Mouse (Mus musculus) stomach, embryonic 14.5 days (tissue): ENCODE measurements around the gene Ino80b. TPM values are rescaled to one million over a fixed set of nuclear protein-coding genes. Genes with fewer than 3 reads are reported as not detected.

Experiments used
- ATAC-seq: fragments of 200-750 bp; cut with Nextera tagmentation; 2 replicates; pipeline ENCODE4 v1.8.0; 2017; ENCODE audit warnings: low read depth, moderate TSS enrichment; ENCODE audit not compliant: insufficient number of reproducible peaks, insufficient read depth, low FRiP score
- H3K27ac ChIP-seq: fragments of 300-500 bp; sonication (generic); 2 replicates; pipeline ENCODE4 v1.5.1; 2014; ENCODE audit warnings: mild to moderate bottlenecking, low read length, moderate library complexity, mixed read lengths
- H3K27me3 ChIP-seq: fragments of 300-500 bp; sonication (generic); 2 replicates; pipeline ENCODE4 v1.6.1; 2014; ENCODE audit warnings: low read length, control low read depth, mixed read lengths; ENCODE audit not compliant: control insufficient read depth, insufficient read depth
- H3K36me3 ChIP-seq: fragments of 300-500 bp; sonication (generic); 2 replicates; pipeline ENCODE4 v1.6.1; 2014; ENCODE audit warnings: mild to moderate bottlenecking, control low read depth, low read length, moderate library complexity, mixed read lengths; ENCODE audit not compliant: control insufficient read depth, insufficient read depth
- H3K4me1 ChIP-seq: fragments of 300-500 bp; sonication (generic); 2 replicates; pipeline ENCODE4 v1.6.1; 2014; ENCODE audit warnings: low read length, control low read depth, mixed read lengths; ENCODE audit not compliant: control insufficient read depth, insufficient read depth
- H3K4me2 ChIP-seq: fragments of 300-500 bp; sonication (generic); replicated peaks from 2 replicates; pipeline ENCODE4 v1.6.1; 2014; ENCODE audit warnings: low read depth, low read length, control low read depth
- H3K4me3 ChIP-seq: fragments of 300-500 bp; sonication (generic); 2 replicates; pipeline ENCODE4 v1.5.1; 2014; ENCODE audit warnings: low read depth, low read length, control low read depth
- H3K9ac ChIP-seq: fragments of 300-500 bp; sonication (generic); replicated peaks from 2 replicates; pipeline ENCODE4 v1.6.1; 2014; ENCODE audit warnings: low read depth, mild to moderate bottlenecking, control low read depth, low read length, moderate library complexity, mixed read lengths
- H3K9me3 ChIP-seq: fragments of 300-500 bp; sonication (generic); 2 replicates; pipeline ENCODE4 v1.6.1; 2016; ENCODE audit warnings: low read depth, low read length, control low read depth; ENCODE audit not compliant: control insufficient read depth
- WGBS: fragments of 180-500 bp; shearing (Covaris S2); extraction: QIAGEN DNeasy Blood & Tissue Kit; methylation state at CpG from one replicate; pipeline ENCODE4 v1.1.7; 2014; 5-methylcytosine and 5-hydroxymethylcytosine counted together
- polyA plus RNA-seq: library from polyadenylated mRNA; unstranded; fragments of >200 nt; fragmentation: Nextera tagmentation; extraction: Ambion mirVana; gene quantifications from 2 replicates; pipeline ENCODE4 v1.2.1, GENCODE M21; 2014

Gene Ino80b
- polyA plus RNA-seq, 1 experiment from 2014 or later: 13.6 TPM

DNA sequence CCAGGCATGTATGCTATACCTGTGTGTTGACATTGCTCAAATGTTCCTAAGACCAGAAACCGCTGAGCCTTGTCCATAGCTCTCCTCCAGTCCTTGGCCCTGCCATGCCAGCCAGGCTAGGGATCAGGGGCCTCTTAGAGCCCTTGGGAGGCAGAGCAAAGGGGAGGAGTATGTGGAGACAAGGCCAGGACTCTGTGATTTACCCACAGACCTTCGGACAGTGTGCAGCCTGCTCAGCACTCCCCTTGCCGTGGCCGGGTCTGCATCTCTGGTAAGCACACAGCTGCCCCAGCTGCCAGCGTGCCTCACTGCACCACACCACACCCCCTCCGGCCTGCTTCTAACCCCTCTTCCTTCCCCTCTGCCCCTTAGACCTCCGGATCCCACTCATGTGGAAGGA, 22.0 kb upstream of the Ino80b start:
- H3K27ac ChIP-seq: no peak overlapping the region
- no peak overlapping the region for H3K4me2 ChIP-seq
- H3K4me3 ChIP-seq: no peak overlapping the region
- H3K4me1 ChIP-seq: peaks cover 6% of the 10 kb centered on the region
- H3K36me3 ChIP-seq: peaks cover 28% of the 10 kb centered on the region
- H3K9me3 ChIP-seq: no peaks in the 10 kb centered on the region
- no peak for ATAC-seq
- no peak overlapping the region for H3K9ac ChIP-seq
- H3K27me3 ChIP-seq: no peaks in the 10 kb centered on the region
- WGBS: 59% methylated on average over 7 of the region's 7 CpGs

DNA sequence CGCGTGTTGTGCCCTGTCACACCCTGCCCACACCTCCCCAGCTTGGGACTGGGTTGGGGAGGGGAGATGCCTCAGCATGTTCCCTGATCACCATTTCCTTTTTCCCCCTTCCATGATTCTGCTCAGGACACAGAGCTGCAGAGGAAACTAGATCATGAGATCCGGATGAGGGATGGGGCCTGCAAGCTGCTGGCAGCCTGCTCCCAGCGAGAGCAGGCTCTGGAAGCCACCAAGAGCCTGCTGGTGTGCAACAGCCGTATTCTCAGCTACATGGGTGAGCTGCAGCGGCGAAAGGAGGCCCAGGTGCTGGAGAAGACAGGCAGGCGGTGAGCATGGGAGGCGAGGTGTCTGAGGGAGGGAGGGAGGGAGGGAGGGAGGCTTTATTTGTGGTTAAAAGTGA, 20.6 kb upstream of the Ino80b start:
- WGBS: 61% methylated on average over 9 of the region's 9 CpGs
- H3K4me3 ChIP-seq: no peak overlapping the region
- peaks cover 27% of the 10 kb centered on the region for H3K36me3 ChIP-seq
- H3K9ac ChIP-seq: no peak overlapping the region
- H3K9me3 ChIP-seq: no peaks in the 10 kb centered on the region
- H3K27me3 ChIP-seq: no peaks in the 10 kb centered on the region
- peaks cover 10% of the 10 kb centered on the region for H3K4me1 ChIP-seq
- no peak overlapping the region for H3K4me2 ChIP-seq
- H3K27ac ChIP-seq: no peak overlapping the region
- no peak for ATAC-seq

DNA sequence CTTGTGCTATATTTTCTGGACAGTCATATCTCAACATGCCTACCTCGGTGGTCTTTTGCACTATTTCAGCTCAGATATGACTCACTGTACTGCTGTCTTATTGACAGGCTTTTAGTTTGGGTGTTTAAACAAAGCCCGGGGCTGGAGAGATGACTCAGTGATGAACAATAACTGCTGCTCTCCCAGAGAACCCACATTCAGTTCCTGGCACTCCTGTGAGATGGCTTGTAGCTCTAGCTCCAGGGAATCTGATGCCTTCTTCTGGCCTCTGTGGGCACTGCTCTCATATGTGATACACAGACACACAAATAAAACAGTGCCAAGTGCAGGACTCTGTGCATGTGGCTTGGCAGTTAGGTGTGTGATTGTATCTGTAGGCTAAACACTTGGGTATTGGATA, 20.0 kb upstream of the Ino80b start:
- ATAC-seq: no peak
- H3K9me3 ChIP-seq: no peaks in the 10 kb centered on the region
- no peak overlapping the region for H3K27ac ChIP-seq
- peaks cover 10% of the 10 kb centered on the region for H3K4me1 ChIP-seq
- no peaks in the 10 kb centered on the region for H3K27me3 ChIP-seq
- no peak overlapping the region for H3K9ac ChIP-seq
- H3K4me2 ChIP-seq: no peak overlapping the region
- 54% methylated on average over 2 of the region's 2 CpGs for WGBS
- H3K4me3 ChIP-seq: no peak overlapping the region
- H3K36me3 ChIP-seq: peaks cover 27% of the 10 kb centered on the region

DNA sequence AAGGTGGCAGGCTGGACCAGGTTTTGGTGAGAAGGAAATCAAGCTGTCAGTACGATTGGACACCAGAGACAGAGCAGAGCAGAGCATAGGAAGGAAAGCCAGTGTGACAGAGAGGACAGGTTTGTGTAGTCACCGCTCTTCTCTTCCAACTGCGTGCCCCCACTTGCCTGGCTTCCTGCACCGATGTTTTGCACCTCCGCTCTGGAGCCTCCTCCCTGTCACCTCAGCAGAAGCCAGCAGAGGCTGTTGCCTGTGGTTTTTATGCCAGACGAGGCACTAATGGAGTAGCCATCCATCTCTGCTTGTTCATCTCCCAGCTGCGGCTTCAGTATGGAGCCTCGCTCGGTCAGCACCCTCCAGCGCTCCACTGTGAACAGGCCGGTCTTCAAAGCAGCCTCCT, 17.7 kb upstream of the Ino80b start:
- no peak overlapping the region for H3K4me2 ChIP-seq
- 0 out of 2 replicates have a peak overlapping the region, but pooled peaks have one; percentile 21 for H3K27ac ChIP-seq
- H3K9ac ChIP-seq: no peak overlapping the region
- H3K4me1 ChIP-seq: peaks cover 17% of the 10 kb centered on the region
- peaks cover 12% of the 10 kb centered on the region for H3K36me3 ChIP-seq
- WGBS: 40% methylated on average over 11 of the region's 11 CpGs
- no peaks in the 10 kb centered on the region for H3K27me3 ChIP-seq
- H3K9me3 ChIP-seq: no peaks in the 10 kb centered on the region
- no peak overlapping the region for H3K4me3 ChIP-seq
- no peak for ATAC-seq

DNA sequence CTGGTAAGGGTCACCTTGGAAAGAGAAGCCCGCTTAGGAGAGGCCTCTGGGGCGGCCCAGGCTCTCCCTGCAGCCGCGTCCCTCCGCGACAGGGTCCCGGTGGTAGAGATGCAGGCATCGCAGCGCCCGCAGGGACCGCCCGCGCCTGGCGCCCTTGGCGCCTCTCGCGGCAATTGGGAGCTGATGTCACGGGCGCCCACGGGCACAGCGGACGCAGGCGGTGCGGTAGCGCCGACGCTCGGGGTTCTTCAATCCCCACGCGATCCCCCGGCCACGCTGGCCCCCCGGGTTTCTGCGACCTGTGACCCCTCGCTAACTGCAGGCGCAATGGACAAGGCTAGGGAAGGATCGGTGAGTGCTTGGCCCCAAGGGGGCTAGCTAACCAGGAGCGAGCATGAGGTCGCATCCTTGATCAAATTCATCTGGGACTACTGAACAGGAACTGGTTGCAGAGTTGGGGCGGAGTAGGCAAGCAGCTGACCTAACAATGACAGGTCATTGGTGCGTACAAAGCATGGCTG, 17.0 kb upstream of the Ino80b start:
- 11% methylated on average over 41 of the region's 41 CpGs for WGBS
- H3K4me3 ChIP-seq: peak overlapping the region; percentile 17; the same call in 1 of the 2 replicates
- H3K4me2 ChIP-seq: peak overlapping the region; percentile 50
- H3K9ac ChIP-seq: peak overlapping the region; percentile 46; the same call in 1 of the 2 replicates
- peaks cover 6% of the 10 kb centered on the region for H3K36me3 ChIP-seq
- H3K27ac ChIP-seq: 0 out of 2 replicates have a peak overlapping the region, but pooled peaks have one; percentile 21
- H3K27me3 ChIP-seq: no peaks in the 10 kb centered on the region
- H3K4me1 ChIP-seq: peaks cover 17% of the 10 kb centered on the region
- no peaks in the 10 kb centered on the region for H3K9me3 ChIP-seq
- no peak for ATAC-seq

DNA sequence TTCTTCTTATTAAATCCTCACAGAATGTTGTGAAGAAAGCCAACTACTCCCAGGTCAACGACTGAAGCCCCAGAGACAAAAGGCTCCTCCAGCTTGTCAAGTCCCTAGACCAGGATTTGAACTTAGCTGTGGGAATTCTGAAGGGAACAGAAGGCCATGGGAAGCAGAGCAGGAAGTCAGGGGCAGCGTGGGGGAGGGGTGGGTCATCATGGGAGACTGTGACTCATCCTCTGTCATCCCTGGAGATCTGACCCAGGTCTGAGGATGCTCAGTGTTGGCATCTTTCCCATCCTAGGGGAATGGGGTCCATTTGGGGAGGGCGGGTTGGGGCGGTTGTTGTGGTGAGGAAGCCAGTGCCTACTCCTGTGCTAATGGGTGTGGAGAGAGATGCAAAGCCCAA, 16.4 kb upstream of the Ino80b start:
- Histone ChIP-seq H3K36me3 (no peaks in the 10 kb centered on the region; the same call in none of the 2 replicates), H3K9ac (no peak overlapping the region), H3K4me2 (peak overlapping the region; percentile 50), H3K27me3 (no peaks in the 10 kb centered on the region), H3K4me3 (no peak overlapping the region), H3K4me1 (peaks cover 17% of the 10 kb centered on the region), H3K27ac (no peak overlapping the region), H3K9me3 (no peaks in the 10 kb centered on the region)
- WGBS: 35% methylated on average over 4 of the region's 4 CpGs
- ATAC-seq: no peak

DNA sequence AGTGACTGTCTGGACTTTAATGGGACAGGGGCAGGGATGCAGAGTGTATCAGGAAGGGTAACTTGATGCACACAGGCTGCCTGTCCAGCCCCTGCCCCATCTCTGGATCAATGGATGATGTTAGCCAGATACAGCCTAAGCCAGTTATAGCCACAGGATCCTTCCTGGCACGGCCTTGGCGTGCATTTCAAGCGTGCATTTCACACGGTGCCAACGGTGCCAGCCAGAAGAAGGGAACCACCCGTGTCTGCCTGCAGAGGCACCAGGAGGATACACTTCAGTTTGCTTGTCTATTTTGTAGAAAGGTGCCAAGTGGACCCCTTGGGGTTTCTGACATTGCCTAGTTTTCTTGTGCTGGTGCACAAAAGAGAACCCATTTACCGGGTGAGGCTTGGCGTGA, 14.8 kb upstream of the Ino80b start:
- 93% methylated on average over 8 of the region's 8 CpGs for WGBS
- no peak overlapping the region for H3K4me2 ChIP-seq
- H3K27me3 ChIP-seq: no peaks in the 10 kb centered on the region
- no peak overlapping the region for H3K27ac ChIP-seq
- no peak overlapping the region for H3K9ac ChIP-seq
- H3K36me3 ChIP-seq: no peaks in the 10 kb centered on the region; the same call in 1 of the 2 replicates
- ATAC-seq: no peak
- H3K4me1 ChIP-seq: peaks cover 27% of the 10 kb centered on the region
- no peaks in the 10 kb centered on the region for H3K9me3 ChIP-seq
- no peak overlapping the region for H3K4me3 ChIP-seq

DNA sequence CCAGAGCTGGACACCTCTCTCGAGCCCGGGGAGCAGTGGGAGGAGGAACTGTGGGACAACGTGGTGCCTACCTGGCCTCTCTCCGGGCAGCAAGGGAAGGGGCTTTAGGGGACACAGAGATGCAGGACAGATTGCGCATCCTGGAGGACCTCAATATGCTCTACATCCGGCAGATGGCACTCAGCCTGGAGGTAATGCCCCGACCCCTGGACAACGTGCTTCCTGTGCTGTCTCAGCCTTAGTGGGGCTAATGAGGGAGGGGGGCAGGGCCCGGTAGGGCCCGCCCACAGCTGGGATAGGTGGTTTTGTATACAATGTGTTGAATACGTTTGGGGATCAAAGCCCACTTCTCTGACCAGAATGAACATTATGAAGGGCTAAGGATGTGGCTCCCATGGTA, 12.8 kb upstream of the Ino80b start:
- WGBS: under 1% methylated on average over 11 of the region's 11 CpGs
- peaks cover 33% of the 10 kb centered on the region for H3K4me1 ChIP-seq
- H3K4me3 ChIP-seq: peak overlapping the region; percentile 48
- peak overlapping the region; percentile 74 for H3K4me2 ChIP-seq
- H3K36me3 ChIP-seq: no peaks in the 10 kb centered on the region
- no peaks in the 10 kb centered on the region for H3K9me3 ChIP-seq
- no peaks in the 10 kb centered on the region for H3K27me3 ChIP-seq
- peak overlapping the region; percentile 89 for H3K9ac ChIP-seq
- peak; percentile 20; the same call in 1 of the 2 replicates for ATAC-seq
- peak overlapping the region; percentile 100 for H3K27ac ChIP-seq

DNA sequence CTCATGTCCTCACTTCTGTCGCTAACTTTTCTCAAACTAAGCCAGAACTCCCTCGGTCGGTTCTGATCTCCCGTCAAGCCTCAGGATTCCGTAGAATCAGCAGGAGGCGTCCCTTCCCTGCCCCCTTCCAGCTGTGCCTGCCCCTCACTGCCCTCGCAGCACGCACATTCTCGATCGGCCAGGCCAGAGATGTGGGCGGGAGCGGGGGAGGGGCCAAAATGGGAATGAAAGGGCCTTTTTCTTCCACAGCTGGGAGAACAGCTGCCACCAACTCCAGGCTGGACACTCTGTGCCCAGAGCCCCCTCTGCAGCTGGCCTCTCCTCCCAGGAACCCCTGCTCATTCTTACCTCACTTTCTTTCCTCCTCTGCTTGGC, 12.3 kb upstream of the Ino80b start:
- H3K9ac ChIP-seq: peak overlapping the region; percentile 89
- peak; percentile 80 for ATAC-seq
- H3K9me3 ChIP-seq: no peaks in the 10 kb centered on the region
- 0% methylated on average over 12 of the region's 12 CpGs for WGBS
- H3K27ac ChIP-seq: peak overlapping the region; percentile 100
- no peaks in the 10 kb centered on the region for H3K27me3 ChIP-seq
- peak overlapping the region; percentile 48 for H3K4me3 ChIP-seq
- H3K36me3 ChIP-seq: no peaks in the 10 kb centered on the region
- peak overlapping the region; percentile 74 for H3K4me2 ChIP-seq
- peaks cover 30% of the 10 kb centered on the region for H3K4me1 ChIP-seq
